Mouse (Mus musculus): ENCODE measurements around the gene Npc1l1.

DNA sequence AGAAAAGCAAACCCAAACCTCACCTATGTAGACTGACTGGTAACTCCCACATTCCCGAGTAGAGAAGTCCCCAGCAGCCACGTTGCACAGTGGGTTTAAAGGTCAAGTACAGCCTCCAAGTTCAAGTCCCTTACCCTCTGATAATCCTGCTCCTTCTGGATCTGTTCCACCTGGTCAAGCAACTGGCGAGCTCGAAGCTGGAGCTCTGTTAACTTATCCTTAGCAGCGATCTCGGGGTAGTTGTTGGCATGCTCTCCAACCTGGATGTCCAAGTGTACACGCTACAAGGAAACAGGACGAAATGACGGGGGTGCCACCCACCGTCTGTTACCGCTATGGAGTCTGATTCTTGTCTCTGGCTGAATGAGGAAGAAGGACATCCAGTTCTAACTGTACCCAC lies 43.7 kb upstream of the Npc1l1 start:
- TF ChIP-seq CTCF (IDR thresholded peaks at IDR 0.05; ENCODE audit: borderline replicate concordance, extremely low read depth, insufficient read depth, insufficient read length) = no peak
- no peak for TF ChIP-seq POLR2A (IDR thresholded peaks at IDR 0.05; ENCODE audit: borderline replicate concordance, extremely low read depth, insufficient read depth, insufficient read length, poor library complexity, severe bottlenecking)
